Mouse (Mus musculus): ENCODE measurements around the gene 2310011J03Rik. TPM values are rescaled to one million over a fixed set of nuclear protein-coding genes. Genes with fewer than 3 reads are reported as not detected.
A peak's percentile ranks its signal among the peaks of the same experiment; 100 is the strongest.

Gene 2310011J03Rik
- total and polyA plus RNA-seq, 3 experiments = 65.7 to 81.5 TPM; not detected in 1

DNA sequence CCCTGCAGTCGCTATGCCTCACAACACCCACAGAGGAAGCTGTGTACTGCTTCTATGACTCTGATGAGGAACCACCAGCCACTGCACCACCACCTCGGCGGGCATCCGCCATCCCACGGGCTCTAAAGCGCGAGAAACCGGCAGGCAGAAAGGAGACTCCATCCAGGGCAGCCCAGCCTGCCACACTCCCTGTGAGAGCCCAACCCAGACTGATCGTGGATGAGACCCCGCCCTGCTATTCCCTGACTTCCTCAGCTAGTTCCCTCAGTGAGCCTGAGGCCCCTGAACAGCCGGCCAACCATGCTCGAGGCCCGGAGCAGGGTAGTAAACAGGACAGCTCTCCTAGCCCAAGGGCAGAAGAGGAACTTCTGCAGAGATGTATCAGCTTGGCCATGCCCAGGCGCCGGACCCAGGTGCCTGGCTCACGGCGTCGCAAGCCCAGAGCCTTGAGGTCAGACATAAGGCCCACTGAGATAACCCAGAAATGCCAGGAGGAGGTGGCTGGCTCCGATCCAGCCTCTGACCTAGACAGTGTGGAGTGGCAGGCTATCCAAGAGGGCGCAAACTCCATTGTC lies 6.6 kb downstream of the 2310011J03Rik start:
- Histone ChIP-seq H3K4me1 (ENCODE audit: control insufficient read depth in 1 of 2, insufficient read depth in 2 of 2, low read length in 2 of 2) (peaks cover 0 to 18% of the 10 kb centered on the region in 2 experiments; a peak in 3 of 4 replicates), H3K36me3 (ENCODE audit: control insufficient read depth in 1 of 2, insufficient read depth in 2 of 2, low read length in 2 of 2) (peaks cover 0 to 6% of the 10 kb centered on the region in 2 experiments; a peak in 2 of 4 replicates), H3K9ac (ENCODE audit: control insufficient read depth, low read depth, low read length, poor library complexity, severe bottlenecking) (no peak overlapping the region), H3K4me3 (ENCODE audit: control insufficient read depth in 1 of 2, insufficient read depth in 1 of 2, low read depth in 2 of 2, low read length in 2 of 2) (no peak overlapping the region), H3K79me2 (ENCODE audit: control insufficient read depth, insufficient read depth, low read length, poor library complexity) (peaks cover 6% of the 10 kb centered on the region; the same call in 1 of the 2 replicates), H3K27me3 (ENCODE audit: control insufficient read depth in 1 of 2, insufficient read depth in 2 of 2, low read length in 2 of 2) (no peaks in the 10 kb centered on the region), H3K27ac (ENCODE audit: control insufficient read depth, low read depth, low read length) (no peak overlapping the region), H3K9me3 (replicated peaks; ENCODE audit: insufficient read depth, low read length) (no peaks in the 10 kb centered on the region)
- TF ChIP-seq CHD2 (IDR thresholded peaks at IDR 0.05; ENCODE audit: low read length) (no peak), ZKSCAN1 (IDR thresholded peaks at IDR 0.05; ENCODE audit: low read depth, low read length) (no peak), UBTF (IDR thresholded peaks at IDR 0.05; ENCODE audit: borderline replicate concordance, insufficient read depth, low read depth, low read length) (no peak), EP300 (IDR thresholded peaks at IDR 0.05; ENCODE audit: low read depth in 1 of 2, low read length in 2 of 2) (no peak), BHLHE40 (IDR thresholded peaks at IDR 0.05; ENCODE audit: borderline replicate concordance, low read depth, low read length) (no peak), MAFK (IDR thresholded peaks at IDR 0.05; ENCODE audit: borderline replicate concordance, low read depth, low read length) (no peak), SMC3 (IDR thresholded peaks at IDR 0.05; ENCODE audit: low read depth, low read length) (no peak), ELF1 (IDR thresholded peaks at IDR 0.05; ENCODE audit: low read depth, low read length) (no peak), GATA1 (IDR thresholded peaks at IDR 0.05; ENCODE audit: low read depth, low read length) (no peak), POLR2A (IDR thresholded peaks at IDR 0.05; ENCODE audit: control insufficient read depth in 1 of 2, insufficient read depth in 1 of 2, low read depth in 1 of 2, low read length in 2 of 2, poor library complexity in 1 of 2) (no peak), TCF12 (IDR thresholded peaks at IDR 0.05; ENCODE audit: low read depth, low read length) (no peak)
- peak; percentile 27 for DNase-seq (ENCODE audit: low read depth, low spot score)

DNA sequence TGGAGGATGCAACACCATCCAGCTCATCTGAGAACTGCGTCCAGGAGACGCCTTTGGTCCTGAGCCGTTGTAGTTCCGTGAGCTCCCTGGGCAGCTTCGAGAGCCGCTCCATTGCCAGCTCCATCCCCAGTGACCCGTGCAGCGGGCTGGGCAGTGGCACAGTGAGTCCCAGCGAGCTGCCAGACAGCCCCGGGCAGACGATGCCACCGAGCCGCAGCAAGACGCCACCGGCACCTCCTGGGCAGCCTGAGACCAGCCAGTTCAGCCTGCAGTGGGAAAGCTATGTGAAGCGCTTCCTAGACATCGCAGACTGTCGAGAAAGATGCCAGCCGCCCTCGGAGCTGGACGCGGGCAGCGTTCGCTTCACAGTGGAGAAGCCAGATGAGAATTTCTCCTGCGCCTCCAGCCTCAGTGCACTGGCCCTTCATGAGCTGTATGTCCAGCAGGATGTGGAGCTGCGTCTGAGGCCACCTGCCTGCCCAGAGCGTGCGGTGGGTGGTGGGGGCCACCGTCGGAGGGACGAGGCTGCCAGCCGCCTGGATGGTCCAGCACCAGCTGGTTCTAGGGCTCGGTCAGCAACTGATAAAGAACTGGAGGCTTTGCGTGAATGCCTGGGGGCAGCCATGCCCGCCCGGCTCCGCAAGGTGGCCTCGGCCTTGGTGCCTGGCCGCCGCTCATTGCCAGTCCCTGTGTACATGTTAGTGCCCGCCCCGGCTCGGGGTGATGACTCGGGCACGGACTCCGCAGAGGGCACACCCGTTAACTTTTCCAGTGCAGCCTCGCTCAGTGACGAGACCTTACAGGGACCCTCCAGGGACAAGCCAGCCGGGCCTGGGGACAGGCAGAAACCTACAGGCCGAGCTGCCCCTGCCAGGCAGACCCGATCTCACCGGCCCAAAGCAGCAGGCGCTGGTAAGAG lies 7.5 kb downstream of the 2310011J03Rik start:
- H3K9ac ChIP-seq (ENCODE audit: control insufficient read depth, low read depth, low read length, poor library complexity, severe bottlenecking) = no peak overlapping the region
- no peaks in the 10 kb centered on the region for H3K27me3 ChIP-seq (ENCODE audit: control insufficient read depth in 1 of 2, insufficient read depth in 2 of 2, low read length in 2 of 2)
- no peak for DNase-seq (ENCODE audit: low read depth, low spot score)
- no peak overlapping the region for H3K4me3 ChIP-seq (ENCODE audit: control insufficient read depth in 1 of 2, insufficient read depth in 1 of 2, low read depth in 2 of 2, low read length in 2 of 2)
- no peak overlapping the region for H3K27ac ChIP-seq (ENCODE audit: control insufficient read depth, low read depth, low read length)
- peaks cover 0 to 17% of the 10 kb centered on the region in 2 experiments; a peak in 3 of 4 replicates for H3K4me1 ChIP-seq (ENCODE audit: control insufficient read depth in 1 of 2, insufficient read depth in 2 of 2, low read length in 2 of 2)
- no peaks in the 10 kb centered on the region for H3K9me3 ChIP-seq (replicated peaks; ENCODE audit: insufficient read depth, low read length)
- H3K36me3 ChIP-seq (ENCODE audit: control insufficient read depth in 1 of 2, insufficient read depth in 2 of 2, low read length in 2 of 2) = peaks cover 0 to 6% of the 10 kb centered on the region in 2 experiments; a peak in 2 of 4 replicates
- H3K79me2 ChIP-seq (ENCODE audit: control insufficient read depth, insufficient read depth, low read length, poor library complexity) = 0 out of 2 replicates have a peak, but pooled peaks cover under 1% of the 10 kb centered on the region
- TF ChIP-seq USF2 (IDR thresholded peaks at IDR 0.05; ENCODE audit: borderline replicate concordance in 1 of 2, insufficient read depth in 1 of 2, low read depth in 1 of 2, low read length in 2 of 2) (no peak), TCF12 (IDR thresholded peaks at IDR 0.05; ENCODE audit: low read depth, low read length) (no peak), JUND (IDR thresholded peaks at IDR 0.05; ENCODE audit: low read depth, low read length) (no peak), ETS1 (IDR thresholded peaks at IDR 0.05; ENCODE audit: low read depth, low read length) (no peak), CHD2 (IDR thresholded peaks at IDR 0.05; ENCODE audit: low read length) (no peak), NRF1 (IDR thresholded peaks at IDR 0.05; ENCODE audit: insufficient read depth, low read depth, low read length, poor library complexity, severe bottlenecking) (no peak), GATA1 (IDR thresholded peaks at IDR 0.05; ENCODE audit: low read depth, low read length) (no peak), TBP (IDR thresholded peaks at IDR 0.05; ENCODE audit: low read depth, low read length) (no peak), RCOR1 (IDR thresholded peaks at IDR 0.05; ENCODE audit: low read depth, low read length) (no peak), ZNF384 (IDR thresholded peaks at IDR 0.05; ENCODE audit: low read depth, low read length) (no peak), MYB (IDR thresholded peaks at IDR 0.05; ENCODE audit: low read depth, low read length) (no peak), EP300 (IDR thresholded peaks at IDR 0.05; ENCODE audit: low read depth in 1 of 2, low read length in 2 of 2) (no peak), MAFK (IDR thresholded peaks at IDR 0.05; ENCODE audit: borderline replicate concordance, low read depth, low read length) (no peak), SMC3 (IDR thresholded peaks at IDR 0.05; ENCODE audit: low read depth, low read length) (no peak), KAT2A (conservative IDR thresholded peaks at IDR 0.05; ENCODE audit: low read depth, low read length) (no peak), MYC (IDR thresholded peaks at IDR 0.05; ENCODE audit: low read depth, low read length) (no peak), BHLHE40 (IDR thresholded peaks at IDR 0.05; ENCODE audit: borderline replicate concordance, low read depth, low read length) (no peak), UBTF (IDR thresholded peaks at IDR 0.05; ENCODE audit: borderline replicate concordance, insufficient read depth, low read depth, low read length) (no peak), MEF2A (IDR thresholded peaks at IDR 0.05; ENCODE audit: extremely low read depth, insufficient replicate concordance, low read depth, low read length, poor library complexity, severe bottlenecking) (no peak), NELFE (IDR thresholded peaks at IDR 0.05; ENCODE audit: low read depth, low read length) (no peak)

All from MEL (cell line).